Mouse (Mus musculus) MEL (cell line): Measurements from ENCODE around the gene Ptpn11.

Source experiments
- BHLHE40 ChIP-seq: IDR thresholded peaks from 2 replicates; pipeline ENCODE4 v1.6.1; 2012; ENCODE audit warnings: low read depth, mild to moderate bottlenecking, inconsistent platforms, low read length, improper control_type of control experiment, borderline replicate concordance
- CTCF ChIP-seq, 3 experiments: IDR thresholded peaks in 2 of 3; conservative IDR thresholded peaks in 1 of 3; 2 replicates each; pipeline ENCODE4 v1.5.1; 2011 to 2012; ENCODE audit warnings: low read length in 3 of 3, low read depth in 2 of 3, mild to moderate bottlenecking in 2 of 3, improper control_type of control experiment in 1 of 3, inconsistent platforms in 1 of 3, mixed read lengths in 1 of 3, moderate library complexity in 1 of 3; ENCODE audit not compliant: control insufficient read depth in 1 of 3, insufficient read depth in 1 of 3, poor library complexity in 1 of 3, severe bottlenecking in 1 of 3
- EP300 ChIP-seq, 2 experiments: IDR thresholded peaks; 2 replicates each; pipeline ENCODE4 v1.6.1; 2011; ENCODE audit warnings: improper control_type of control experiment in 2 of 2, low read length in 2 of 2, low read depth in 1 of 2, mild to moderate bottlenecking in 1 of 2
- HCFC1 ChIP-seq: IDR thresholded peaks from 2 replicates; pipeline ENCODE4 v1.6.1; 2012; ENCODE audit warnings: low read depth, mild to moderate bottlenecking, inconsistent platforms, low read length, improper control_type of control experiment, moderate library complexity
- KAT2A ChIP-seq: conservative IDR thresholded peaks from 2 replicates; pipeline ENCODE4 v1.6.1; 2012; ENCODE audit warnings: low read depth, low read length, improper control_type of control experiment, inconsistent platforms
- MAZ ChIP-seq: IDR thresholded peaks from 2 replicates; pipeline ENCODE4 v1.6.1; 2012; ENCODE audit warnings: low read depth, mild to moderate bottlenecking, inconsistent platforms, low read length, improper control_type of control experiment
- POLR2AphosphoS2 ChIP-seq: IDR thresholded peaks from 2 replicates; pipeline ENCODE4 v1.6.1; 2011; ENCODE audit warnings: low read length, improper control_type of control experiment
- TBP ChIP-seq: IDR thresholded peaks from 2 replicates; pipeline ENCODE4 v1.8.0; 2011; ENCODE audit warnings: low read depth, low read length, improper control_type of control experiment
- USF1 ChIP-seq: IDR thresholded peaks from 2 replicates; pipeline ENCODE4 v1.6.1; 2014; ENCODE audit warnings: low read depth, mild to moderate bottlenecking, inconsistent platforms, low read length, improper control_type of control experiment, moderate library complexity
- ZC3H11A ChIP-seq: IDR thresholded peaks from 2 replicates; pipeline ENCODE4 v1.6.1; 2012; ENCODE audit warnings: low read depth, mild to moderate bottlenecking, inconsistent platforms, low read length, improper control_type of control experiment

GRCm38 (mm10) chr5:121239846-121240245 is 48.6 kb upstream of the Ptpn11 start:
- no peak for TF ChIP-seq CTCF (IDR thresholded peaks at IDR 0.05 in 2 of 3, conservative IDR thresholded peaks at IDR 0.05 in 1 of 3; ENCODE audit: control insufficient read depth in 1 of 3, insufficient read depth in 1 of 3, low read depth in 2 of 3, low read length in 3 of 3, poor library complexity in 1 of 3, severe bottlenecking in 1 of 3)
- no peak for TF ChIP-seq USF1
- TF ChIP-seq ZC3H11A: no peak
- no peak for TF ChIP-seq BHLHE40
- TF ChIP-seq HCFC1: no peak
- no peak for TF ChIP-seq KAT2A
- no peak for TF ChIP-seq POLR2AphosphoS2
- no peak for TF ChIP-seq MAZ
- TF ChIP-seq TBP: no peak
- no peak for TF ChIP-seq EP300 (IDR thresholded peaks at IDR 0.05; ENCODE audit: low read depth in 1 of 2, low read length in 2 of 2)
